Mouse (Mus musculus): ENCODE data around the gene Mrpl51. TPM values are rescaled to one million over a fixed set of nuclear protein-coding genes. Genes with fewer than 3 reads are reported as not detected.

The Mrpl51 gene
- polyA plus RNA-seq, 1 experiment from 2014 or later, result 178 TPM

- H3K9me3 ChIP-seq (ENCODE audit: control insufficient read depth, low read length), result no peaks in the 10 kb centered on the region
- peak within 1 kb of the TSS; percentile 98 for H3K4me2 ChIP-seq (ENCODE audit: low read depth)
- DNase-seq (ENCODE audit: low spot score) (peak; percentile 89), ATAC-seq (ENCODE audit: insufficient read depth, low FRiP score, low TSS enrichment) (peak; percentile 96)
- peak within 1 kb of the TSS; percentile 77 for H3K9ac ChIP-seq (ENCODE audit: low read length)
- H3K27me3 ChIP-seq (ENCODE audit: control insufficient read depth, insufficient read depth, low read length), result no peaks in the 10 kb centered on the region
- H3K27ac ChIP-seq (ENCODE audit: low read depth, low read length), result peak within 1 kb of the TSS; percentile 39; the same call in 1 of the 2 replicates
- WGBS, result under 1% methylated on average over 48 of the region's 48 CpGs
- H3K4me1 ChIP-seq (ENCODE audit: control insufficient read depth, insufficient read depth, low read length), result no peaks in the 10 kb centered on the region; the same call in 1 of the 2 replicates
- peak within 1 kb of the TSS; percentile 68 for H3K4me3 ChIP-seq (ENCODE audit: low read depth, low read length)
- H3K36me3 ChIP-seq (ENCODE audit: control insufficient read depth, insufficient read depth, low read length), result no peaks in the 10 kb centered on the region
Measured at GRCm38 (mm10) chr6:125215148-125215954, 23.8 kb downstream of the Mrpl51 start, which contains the start of gene Vamp1. Gene Vamp1 (plus strand): TSS chr6:125215551.

GRCm38 (mm10) chr6:125216898-125217297 is 25.3 kb downstream of the Mrpl51 start:
- no peak overlapping the region for H3K27ac ChIP-seq (ENCODE audit: low read depth, low read length)
- no peak for ATAC-seq (ENCODE audit: insufficient read depth, low FRiP score, low TSS enrichment)
- no peaks in the 10 kb centered on the region for H3K9me3 ChIP-seq (ENCODE audit: control insufficient read depth, low read length)
- WGBS, result 84% methylated on average over 2 of the region's 2 CpGs
- DNase-seq (ENCODE audit: low spot score), result no peak
- no peak overlapping the region for H3K4me2 ChIP-seq (ENCODE audit: low read depth)
- no peaks in the 10 kb centered on the region; the same call in 1 of the 2 replicates for H3K4me1 ChIP-seq (ENCODE audit: control insufficient read depth, insufficient read depth, low read length)
- no peak overlapping the region for H3K4me3 ChIP-seq (ENCODE audit: low read depth, low read length)
- H3K36me3 ChIP-seq (ENCODE audit: control insufficient read depth, insufficient read depth, low read length), result no peaks in the 10 kb centered on the region
- no peaks in the 10 kb centered on the region for H3K27me3 ChIP-seq (ENCODE audit: control insufficient read depth, insufficient read depth, low read length)
- H3K9ac ChIP-seq (ENCODE audit: low read length), result no peak overlapping the region

GRCm38 (mm10) chr6:125217899-125218298 is 26.3 kb downstream of the Mrpl51 start:
- no peak overlapping the region for H3K4me2 ChIP-seq (ENCODE audit: low read depth)
- DNase-seq (ENCODE audit: low spot score), result no peak
- 88% methylated on average over 11 of the region's 11 CpGs for WGBS
- H3K9me3 ChIP-seq (ENCODE audit: control insufficient read depth, low read length), result no peaks in the 10 kb centered on the region
- ATAC-seq (ENCODE audit: insufficient read depth, low FRiP score, low TSS enrichment), result no peak
- no peak overlapping the region for H3K27ac ChIP-seq (ENCODE audit: low read depth, low read length)
- H3K9ac ChIP-seq (ENCODE audit: low read length), result no peak overlapping the region
- no peaks in the 10 kb centered on the region for H3K27me3 ChIP-seq (ENCODE audit: control insufficient read depth, insufficient read depth, low read length)
- no peak overlapping the region for H3K4me3 ChIP-seq (ENCODE audit: low read depth, low read length)
- no peaks in the 10 kb centered on the region for H3K36me3 ChIP-seq (ENCODE audit: control insufficient read depth, insufficient read depth, low read length)
- no peaks in the 10 kb centered on the region; the same call in 1 of the 2 replicates for H3K4me1 ChIP-seq (ENCODE audit: control insufficient read depth, insufficient read depth, low read length)

- Histone ChIP-seq H3K27me3 (ENCODE audit: control insufficient read depth, insufficient read depth, low read length) (no peaks in the 10 kb centered on the region), H3K4me3 (ENCODE audit: low read depth, low read length) (no peak overlapping the region), H3K27ac (ENCODE audit: low read depth, low read length) (no peak overlapping the region), H3K4me2 (ENCODE audit: low read depth) (no peak overlapping the region), H3K36me3 (ENCODE audit: control insufficient read depth, insufficient read depth, low read length) (no peaks in the 10 kb centered on the region), H3K4me1 (ENCODE audit: control insufficient read depth, insufficient read depth, low read length) (no peaks in the 10 kb centered on the region; the same call in 1 of the 2 replicates), H3K9me3 (ENCODE audit: control insufficient read depth, low read length) (no peaks in the 10 kb centered on the region), H3K9ac (ENCODE audit: low read length) (no peak overlapping the region)
- ATAC-seq (ENCODE audit: insufficient read depth, low FRiP score, low TSS enrichment) (no peak), DNase-seq (ENCODE audit: low spot score) (peak; percentile 48)
- WGBS, result 82% methylated on average over 4 of the region's 4 CpGs
Measured at GRCm38 (mm10) chr6:125218963-125219362, 27.4 kb downstream of the Mrpl51 start.

GRCm38 (mm10) chr6:125221115-125221745 is 29.6 kb downstream of the Mrpl51 start:
- no peak for DNase-seq (ENCODE audit: low spot score)
- no peak overlapping the region for H3K27ac ChIP-seq (ENCODE audit: low read depth, low read length)
- H3K9ac ChIP-seq (ENCODE audit: low read length), result no peak overlapping the region
- no peaks in the 10 kb centered on the region for H3K9me3 ChIP-seq (ENCODE audit: control insufficient read depth, low read length)
- no peaks in the 10 kb centered on the region; the same call in 1 of the 2 replicates for H3K4me1 ChIP-seq (ENCODE audit: control insufficient read depth, insufficient read depth, low read length)
- H3K4me3 ChIP-seq (ENCODE audit: low read depth, low read length), result no peak overlapping the region
- 91% methylated on average over 20 of the region's 20 CpGs for WGBS
- no peak overlapping the region for H3K4me2 ChIP-seq (ENCODE audit: low read depth)
- no peaks in the 10 kb centered on the region for H3K27me3 ChIP-seq (ENCODE audit: control insufficient read depth, insufficient read depth, low read length)
- no peak for ATAC-seq (ENCODE audit: insufficient read depth, low FRiP score, low TSS enrichment)
- H3K36me3 ChIP-seq (ENCODE audit: control insufficient read depth, insufficient read depth, low read length), result no peaks in the 10 kb centered on the region

- no peaks in the 10 kb centered on the region for H3K9me3 ChIP-seq (ENCODE audit: control insufficient read depth, low read length)
- H3K27ac ChIP-seq (ENCODE audit: low read depth, low read length), result no peak overlapping the region
- H3K4me3 ChIP-seq (ENCODE audit: low read depth, low read length), result no peak overlapping the region
- H3K9ac ChIP-seq (ENCODE audit: low read length), result no peak overlapping the region
- WGBS, result 83% methylated on average over 2 of the region's 2 CpGs
- DNase-seq (ENCODE audit: low spot score) (no peak), ATAC-seq (ENCODE audit: insufficient read depth, low FRiP score, low TSS enrichment) (no peak)
- H3K27me3 ChIP-seq (ENCODE audit: control insufficient read depth, insufficient read depth, low read length), result no peaks in the 10 kb centered on the region
- no peak overlapping the region for H3K4me2 ChIP-seq (ENCODE audit: low read depth)
- no peaks in the 10 kb centered on the region for H3K36me3 ChIP-seq (ENCODE audit: control insufficient read depth, insufficient read depth, low read length)
- no peaks in the 10 kb centered on the region for H3K4me1 ChIP-seq (ENCODE audit: control insufficient read depth, insufficient read depth, low read length)
Measured at GRCm38 (mm10) chr6:125222146-125222545, 30.5 kb downstream of the Mrpl51 start.

- 81% methylated on average over 3 of the region's 3 CpGs for WGBS
- no peaks in the 10 kb centered on the region for H3K4me1 ChIP-seq (ENCODE audit: control insufficient read depth, insufficient read depth, low read length)
- no peak overlapping the region for H3K9ac ChIP-seq (ENCODE audit: low read length)
- no peak overlapping the region for H3K27ac ChIP-seq (ENCODE audit: low read depth, low read length)
- H3K4me3 ChIP-seq (ENCODE audit: low read depth, low read length), result no peak overlapping the region
- H3K36me3 ChIP-seq (ENCODE audit: control insufficient read depth, insufficient read depth, low read length), result no peaks in the 10 kb centered on the region
- DNase-seq (ENCODE audit: low spot score) (no peak), ATAC-seq (ENCODE audit: insufficient read depth, low FRiP score, low TSS enrichment) (no peak)
- H3K4me2 ChIP-seq (ENCODE audit: low read depth), result no peak overlapping the region
- H3K27me3 ChIP-seq (ENCODE audit: control insufficient read depth, insufficient read depth, low read length), result no peaks in the 10 kb centered on the region
- H3K9me3 ChIP-seq (ENCODE audit: control insufficient read depth, low read length), result no peaks in the 10 kb centered on the region
Measured at GRCm38 (mm10) chr6:125222577-125222976, 31.0 kb downstream of the Mrpl51 start.

- Histone ChIP-seq H3K27me3 (ENCODE audit: control insufficient read depth, insufficient read depth, low read length) (no peaks in the 10 kb centered on the region), H3K36me3 (ENCODE audit: control insufficient read depth, insufficient read depth, low read length) (no peaks in the 10 kb centered on the region), H3K9me3 (ENCODE audit: control insufficient read depth, low read length) (no peaks in the 10 kb centered on the region), H3K4me3 (ENCODE audit: low read depth, low read length) (no peak overlapping the region), H3K27ac (ENCODE audit: low read depth, low read length) (no peak overlapping the region), H3K4me2 (ENCODE audit: low read depth) (no peak overlapping the region), H3K4me1 (ENCODE audit: control insufficient read depth, insufficient read depth, low read length) (no peaks in the 10 kb centered on the region), H3K9ac (ENCODE audit: low read length) (no peak overlapping the region)
- WGBS, result 81% methylated on average over 5 of the region's 5 CpGs
- DNase-seq (ENCODE audit: low spot score), result no peak
- ATAC-seq (ENCODE audit: insufficient read depth, low FRiP score, low TSS enrichment), result no peak
Measured at GRCm38 (mm10) chr6:125225518-125226115, 34.0 kb downstream of the Mrpl51 start.
